Mouse (Mus musculus) testis, adult 10 weeks (tissue): ENCODE data around the gene Serping1. TPM values are rescaled to one million over a fixed set of nuclear protein-coding genes. Genes with fewer than 3 reads are reported as not detected.

Experiments
- polyA plus RNA-seq: library from polyadenylated mRNA; stranded (reverse); fragments of 350-450 nt; fragmentation: Illumina TruSeq; extraction: RNeasy Lipid Tissue Mini Kit (QIAGEN cat#74804); gene quantifications from one replicate; pipeline ENCODE4 v1.2.3, GENCODE M21; 2014; ENCODE audit warnings: low read depth, low replicate concordance

Gene Serping1
- 12.6 TPM for polyA plus RNA-seq

GRCm38 (mm10) chr2:84775241-84775640, at the start of gene Serping1:
Gene Serping1, minus strand, starts transcription at chr2:84775444.

GRCm38 (mm10) chr2:84822552-84822951, 47.3 kb upstream of the Serping1 start, which contains the start of gene Smtnl1:
Gene Smtnl1, minus strand, starts transcription at chr2:84822652.

DNA sequence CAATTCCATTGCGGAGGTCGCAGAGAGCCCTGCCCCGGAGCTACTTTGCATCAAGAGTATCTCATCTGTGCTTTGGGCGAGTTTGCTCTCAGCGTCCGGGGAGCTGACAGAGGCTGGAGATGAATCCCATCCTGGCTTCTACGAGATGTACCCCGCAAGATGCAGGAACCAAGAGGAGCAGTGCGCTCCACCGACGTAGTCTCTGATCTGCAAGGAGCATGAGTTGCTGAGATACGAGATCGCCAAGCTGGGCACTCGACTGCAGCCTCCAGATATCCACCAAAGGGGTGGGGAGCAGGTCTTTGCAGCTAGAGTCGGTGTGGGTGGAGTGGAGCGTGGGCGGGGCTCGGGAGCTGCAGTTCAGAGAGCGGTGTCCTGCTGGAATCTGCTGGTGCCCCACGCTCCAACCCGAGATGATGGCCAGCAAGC, 23.3 kb upstream of the Serping1 start, which contains the start of gene Ube2l6:
Gene Ube2l6 (plus strand): TSS at position 336 of the 429 bp plus-strand sequence.

GRCm38 (mm10) chr2:84743561-84743960, 31.7 kb downstream of the Serping1 start, which contains the start of gene Gm19426:
Gene Gm19426, minus strand, starts transcription at chr2:84743655.

DNA sequence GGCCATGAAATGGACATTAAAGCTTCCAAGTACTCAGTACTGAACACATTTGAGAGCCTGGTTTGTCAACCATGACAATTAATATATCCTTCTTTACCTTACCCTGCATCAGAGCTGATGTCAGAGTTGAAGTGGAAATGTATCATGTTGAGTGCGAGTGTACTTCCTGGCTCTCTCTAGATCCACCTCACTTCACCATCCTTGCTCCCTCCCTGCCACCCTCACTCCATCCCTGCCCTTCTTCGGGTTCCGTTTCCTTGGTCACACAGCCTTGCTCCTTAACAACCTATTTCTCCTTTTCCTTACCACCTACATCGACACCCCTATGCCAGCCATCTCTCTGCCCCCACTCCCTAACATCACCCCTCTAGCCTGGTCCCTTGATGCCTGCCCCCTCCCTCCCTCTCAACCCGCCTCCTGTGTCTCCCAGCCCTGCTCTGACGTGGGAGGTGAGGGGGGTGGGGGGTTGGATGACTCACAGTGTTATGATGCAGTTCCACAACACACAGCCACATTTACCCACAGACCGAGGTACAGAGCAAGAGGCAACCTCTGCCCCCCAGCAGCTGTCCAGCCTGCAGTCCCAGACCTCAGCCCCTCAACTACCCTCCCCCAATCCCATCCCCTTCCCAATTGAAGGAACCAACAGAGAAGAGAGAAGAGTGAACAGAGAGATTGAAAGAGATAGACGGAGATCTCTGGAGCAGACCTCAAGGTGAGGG, 41.5 kb downstream of the Serping1 start, which contains the start of gene Ypel4:
Gene Ypel4 (plus strand): TSS at position 480 of the 722 bp plus-strand sequence.

DNA sequence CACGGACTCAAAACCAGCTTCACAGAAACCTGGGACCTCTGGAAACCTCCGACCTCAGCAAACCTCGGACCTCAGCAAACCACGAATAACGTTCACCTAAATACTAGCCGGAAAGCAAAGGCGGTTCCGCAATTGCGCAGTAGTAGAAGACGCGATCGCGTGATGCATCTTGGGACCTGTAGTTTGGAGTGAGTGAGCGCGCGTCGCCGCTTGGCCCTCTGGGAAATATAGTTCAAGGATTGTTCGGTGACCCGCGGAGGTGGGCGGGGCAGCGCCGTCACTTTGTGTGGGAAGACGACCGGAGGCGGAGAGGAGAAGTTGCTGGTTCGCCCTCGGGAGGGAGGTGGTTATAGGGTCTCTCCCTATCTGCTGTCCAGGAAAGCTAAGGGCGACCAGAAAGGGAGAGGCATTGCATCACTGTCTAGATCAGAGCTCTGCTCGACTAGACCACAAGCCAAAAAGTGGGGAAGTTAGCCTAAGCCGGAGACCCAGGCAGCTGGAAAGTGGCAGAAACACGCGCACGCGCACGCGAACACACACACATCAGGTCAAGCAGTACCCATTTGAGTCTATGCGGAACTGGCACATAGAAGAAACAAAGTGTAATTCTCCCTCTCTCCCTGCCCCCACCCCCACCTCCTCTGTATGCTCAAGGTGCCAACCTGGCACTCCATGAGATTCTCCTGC, 47.9 kb downstream of the Serping1 start, which contains the start of gene Clp1:
Gene Clp1 (minus strand): TSS at position 179 of the 687 bp plus-strand sequence.

Other genes starting within 250 kb of the Serping1 start
- 79.3 TPM for gene Ctnnd1, start 124.7 kb downstream of the Serping1 start, polyA plus RNA-seq
- gene Btbd18, start 116.4 kb downstream of the Serping1 start, polyA plus RNA-seq = 4.5 TPM
- gene Selenoh, start 104.7 kb downstream of the Serping1 start, polyA plus RNA-seq = 5.3 TPM
- gene Gm28635, start 97.4 kb downstream of the Serping1 start, polyA plus RNA-seq = not detected
- 55.8 TPM for gene Med19, start 97.0 kb downstream of the Serping1 start, polyA plus RNA-seq
- 70.8 TPM for gene Tmx2, start 96.3 kb downstream of the Serping1 start, polyA plus RNA-seq
- 265 TPM for gene Zdhhc5, start 60.3 kb downstream of the Serping1 start, polyA plus RNA-seq
- 51.4 TPM for gene Clp1, start 48.1 kb downstream of the Serping1 start, polyA plus RNA-seq
- gene Ypel4, start 41.4 kb downstream of the Serping1 start, polyA plus RNA-seq = 3.0 TPM
- not detected for gene Gm19426, start 31.8 kb downstream of the Serping1 start, polyA plus RNA-seq
- 2.4 TPM for gene Ube2l6, start 23.4 kb upstream of the Serping1 start, polyA plus RNA-seq
- gene Smtnl1, start 47.2 kb upstream of the Serping1 start, polyA plus RNA-seq = 1.1 TPM
- 1.9 TPM for gene Timm10, start 51.6 kb upstream of the Serping1 start, polyA plus RNA-seq
- gene Slc43a1, start 63.4 kb upstream of the Serping1 start, polyA plus RNA-seq = 0.11 TPM
- gene Rtn4rl2, start 111.3 kb upstream of the Serping1 start, polyA plus RNA-seq = not detected
- 2.2 TPM for gene Slc43a3, start 161.1 kb upstream of the Serping1 start, polyA plus RNA-seq
- gene Prg2, start 205.0 kb upstream of the Serping1 start, polyA plus RNA-seq = not detected
- not detected for gene Prg3, start 212.8 kb upstream of the Serping1 start, polyA plus RNA-seq